Mouse (Mus musculus) heart, embryonic 16.5 days (tissue): ENCODE data around the gene Arfgap2. TPM values are rescaled to one million over a fixed set of nuclear protein-coding genes. Genes with fewer than 3 reads are reported as not detected.

Source experiments
- ATAC-seq: fragments of 200-750 bp; cut with Nextera tagmentation; replicated peaks from 2 replicates; pipeline ENCODE4 v1.8.0; 2017; ENCODE audit warnings: moderate number of reproducible peaks; ENCODE audit not compliant: insufficient read depth, low FRiP score; ENCODE audit errors: extremely low read depth
- H3K27ac ChIP-seq: fragments of 300-500 bp; sonication (generic); 2 replicates; pipeline ENCODE4 v1.5.1; 2014; ENCODE audit warnings: mild to moderate bottlenecking, low read length, control low read depth, moderate library complexity
- H3K27me3 ChIP-seq: fragments of 300-500 bp; sonication (generic); 2 replicates; pipeline ENCODE4 v1.6.1; 2014; ENCODE audit warnings: low read length, mixed read lengths; ENCODE audit not compliant: control insufficient read depth, insufficient read depth
- H3K36me3 ChIP-seq: fragments of 300-500 bp; sonication (generic); 2 replicates; pipeline ENCODE4 v1.6.1; 2014; ENCODE audit not compliant: control insufficient read depth, insufficient read depth
- H3K4me1 ChIP-seq: fragments of 300-500 bp; sonication (generic); 2 replicates; pipeline ENCODE4 v1.6.1; 2014; ENCODE audit warnings: low read length, mixed read lengths; ENCODE audit not compliant: control insufficient read depth, insufficient read depth
- H3K4me2 ChIP-seq: fragments of 300-500 bp; sonication (generic); 2 replicates; pipeline ENCODE4 v1.6.1; 2014; ENCODE audit warnings: low read depth, mild to moderate bottlenecking, control low read depth, low read length
- H3K4me3 ChIP-seq: fragments of 300-500 bp; sonication (generic); 2 replicates; pipeline ENCODE4 v1.5.1; 2014; ENCODE audit warnings: mild to moderate bottlenecking, control low read depth, low read length
- H3K9ac ChIP-seq: fragments of 300-500 bp; sonication (generic); 2 replicates; pipeline ENCODE4 v1.6.1; 2014; ENCODE audit warnings: low read length, control low read depth
- H3K9me3 ChIP-seq: fragments of 300-500 bp; sonication (generic); replicated peaks from 2 replicates; pipeline ENCODE4 v1.6.1; 2016; ENCODE audit warnings: low read length; ENCODE audit not compliant: control insufficient read depth
- WGBS: fragments of 180-500 bp; shearing (Covaris S2); extraction: QIAGEN DNeasy Blood & Tissue Kit; methylation state at CpG from one replicate; pipeline ENCODE4 v1.1.7; 2014; 5-methylcytosine and 5-hydroxymethylcytosine counted together
- polyA plus RNA-seq: library from polyadenylated mRNA; unstranded; fragments of >200 nt; fragmentation: Nextera tagmentation; extraction: Ambion mirVana; gene quantifications from 2 replicates; pipeline ENCODE4 v1.2.1, GENCODE M21; 2015

Arfgap2 gene
- polyA plus RNA-seq, 1 experiment from 2014 or later: 64.9 TPM

GRCm38 (mm10) chr2:91257126-91257980 is 7.4 kb upstream of the Arfgap2 start:
- peaks cover 6% of the 10 kb centered on the region for H3K36me3 ChIP-seq
- peaks cover 28% of the 10 kb centered on the region for H3K4me1 ChIP-seq
- peak overlapping the region; percentile 74 for H3K4me3 ChIP-seq
- H3K9ac ChIP-seq: peak overlapping the region; percentile 84
- peaks cover 5% of the 10 kb centered on the region; the same call in 1 of the 2 replicates for H3K27me3 ChIP-seq
- peak overlapping the region; percentile 71 for H3K4me2 ChIP-seq
- 4% methylated on average over 22 of the region's 22 CpGs for WGBS
- no peaks in the 10 kb centered on the region for H3K9me3 ChIP-seq
- peak; percentile 35 for ATAC-seq
- peak overlapping the region; percentile 84 for H3K27ac ChIP-seq

GRCm38 (mm10) chr2:91258054-91258453 is 6.7 kb upstream of the Arfgap2 start:
- peak overlapping the region; percentile 74 for H3K4me3 ChIP-seq
- H3K4me1 ChIP-seq: peaks cover 28% of the 10 kb centered on the region
- H3K36me3 ChIP-seq: peaks cover 6% of the 10 kb centered on the region
- H3K27ac ChIP-seq: peak overlapping the region; percentile 84
- H3K4me2 ChIP-seq: peak overlapping the region; percentile 71
- 80% methylated on average over 5 of the region's 5 CpGs for WGBS
- ATAC-seq: no peak
- peaks cover 5% of the 10 kb centered on the region; the same call in 1 of the 2 replicates for H3K27me3 ChIP-seq
- H3K9me3 ChIP-seq: no peaks in the 10 kb centered on the region
- H3K9ac ChIP-seq: peak overlapping the region; percentile 84

GRCm38 (mm10) chr2:91258830-91259229 is 5.9 kb upstream of the Arfgap2 start:
- Histone ChIP-seq H3K4me2 (no peak overlapping the region), H3K9me3 (no peaks in the 10 kb centered on the region), H3K27me3 (peaks cover 5% of the 10 kb centered on the region; the same call in 1 of the 2 replicates), H3K4me3 (no peak overlapping the region), H3K27ac (peak overlapping the region; percentile 21; the same call in 1 of the 2 replicates), H3K4me1 (peaks cover 28% of the 10 kb centered on the region), H3K9ac (no peak overlapping the region), H3K36me3 (peaks cover 12% of the 10 kb centered on the region)
- WGBS: 20% methylated on average over 1 of the region's 1 CpGs
- ATAC-seq: no peak

GRCm38 (mm10) chr2:91259493-91259892 is 5.3 kb upstream of the Arfgap2 start:
- Histone ChIP-seq H3K27me3 (peaks cover 5% of the 10 kb centered on the region; the same call in 1 of the 2 replicates), H3K4me1 (peaks cover 33% of the 10 kb centered on the region), H3K9ac (no peak overlapping the region; the same call in 1 of the 2 replicates), H3K36me3 (peaks cover 12% of the 10 kb centered on the region), H3K27ac (peak overlapping the region; percentile 61), H3K4me3 (no peak overlapping the region), H3K4me2 (peak overlapping the region; percentile 7; the same call in 1 of the 2 replicates), H3K9me3 (no peaks in the 10 kb centered on the region)
- WGBS: 57% methylated on average over 1 of the region's 1 CpGs
- ATAC-seq: no peak

GRCm38 (mm10) chr2:91263692-91264660 is 798 bp upstream of the Arfgap2 start:
- Histone ChIP-seq H3K27me3 (no peaks in the 10 kb centered on the region), H3K4me3 (peak overlapping the region; percentile 86), H3K27ac (peak overlapping the region; percentile 91), H3K4me1 (peaks cover 17% of the 10 kb centered on the region), H3K9ac (peak overlapping the region; percentile 93), H3K36me3 (peaks cover 32% of the 10 kb centered on the region), H3K9me3 (no peaks in the 10 kb centered on the region), H3K4me2 (peak overlapping the region; percentile 74)
- WGBS: 87% methylated on average over 17 of the region's 17 CpGs
- ATAC-seq: no peak

GRCm38 (mm10) chr2:91268042-91268441 is 3.3 kb downstream of the Arfgap2 start:
- peaks cover 51% of the 10 kb centered on the region for H3K36me3 ChIP-seq
- no peak overlapping the region for H3K4me3 ChIP-seq

GRCm38 (mm10) chr2:91268706-91269105 is 3.9 kb downstream of the Arfgap2 start:
- 78% methylated on average over 2 of the region's 2 CpGs for WGBS

More at GRCm38 (mm10) chr2:91268042-91268441, 3.3 kb downstream of the Arfgap2 start:
- WGBS: 93% methylated on average over 3 of the region's 3 CpGs
- no peaks in the 10 kb centered on the region for H3K9me3 ChIP-seq
- ATAC-seq: no peak
- peaks cover 11% of the 10 kb centered on the region for H3K4me1 ChIP-seq
- no peaks in the 10 kb centered on the region for H3K27me3 ChIP-seq
- no peak overlapping the region for H3K27ac ChIP-seq
- H3K4me2 ChIP-seq: no peak overlapping the region
- no peak overlapping the region for H3K9ac ChIP-seq

GRCm38 (mm10) chr2:91269687-91270133 is 4.9 kb downstream of the Arfgap2 start:
- peaks cover 61% of the 10 kb centered on the region for H3K36me3 ChIP-seq
- ATAC-seq: no peak
- WGBS: 94% methylated on average over 8 of the region's 8 CpGs

More at GRCm38 (mm10) chr2:91268706-91269105, 3.9 kb downstream of the Arfgap2 start:
- no peaks in the 10 kb centered on the region for H3K27me3 ChIP-seq
- peaks cover 51% of the 10 kb centered on the region for H3K36me3 ChIP-seq
- H3K9me3 ChIP-seq: no peaks in the 10 kb centered on the region
- peaks cover 11% of the 10 kb centered on the region for H3K4me1 ChIP-seq
- H3K4me3 ChIP-seq: no peak overlapping the region
- H3K9ac ChIP-seq: no peak overlapping the region
- no peak for ATAC-seq
- no peak overlapping the region for H3K27ac ChIP-seq
- H3K4me2 ChIP-seq: no peak overlapping the region

More at GRCm38 (mm10) chr2:91269687-91270133, 4.9 kb downstream of the Arfgap2 start:
- no peak overlapping the region for H3K4me2 ChIP-seq
- H3K27ac ChIP-seq: no peak overlapping the region
- peaks cover 4% of the 10 kb centered on the region; the same call in 1 of the 2 replicates for H3K4me1 ChIP-seq
- H3K9me3 ChIP-seq: no peaks in the 10 kb centered on the region
- no peak overlapping the region for H3K9ac ChIP-seq
- no peak overlapping the region for H3K4me3 ChIP-seq
- H3K27me3 ChIP-seq: no peaks in the 10 kb centered on the region
